Mouse (Mus musculus): ENCODE measurements around the gene Depp1. TPM values are rescaled to one million over a fixed set of nuclear protein-coding genes. Genes with fewer than 3 reads are reported as not detected.
"Not testable (repeated sequence)": the region's sequence is repeated elsewhere in the genome, so short reads cannot be mapped to it uniquely, and the experiment has no call there.

The Depp1 gene
- 4.2 and 4.8 TPM in 2 replicates for polyA plus RNA-seq (2016; fragmentation: Nextera tagmentation; extraction: Ambion mirVana)

- H3K27me3 ChIP-seq, result no peaks in the 10 kb centered on the region
- no peak for ATAC-seq (ENCODE audit: low FRiP score)
- no peak within 1 kb of the TSS for H3K9ac ChIP-seq
- no peak within 1 kb of the TSS for H3K4me3 ChIP-seq (replicated peaks)
- 77% methylated on average over 6 of the region's 6 CpGs for WGBS
- H3K4me1 ChIP-seq, result no peaks in the 10 kb centered on the region
- no peak within 1 kb of the TSS for H3K27ac ChIP-seq
- H3K36me3 ChIP-seq (replicated peaks), result no peaks in the 10 kb centered on the region
- H3K4me2 ChIP-seq, result no peak within 1 kb of the TSS
- no peaks in the 10 kb centered on the region for H3K9me3 ChIP-seq
These were observed at the start of gene Depp1 for GRCm38 (mm10) chr6:116650406-116650805. TSS of gene Depp1 (plus strand) at chr6:116650609.

DNA sequence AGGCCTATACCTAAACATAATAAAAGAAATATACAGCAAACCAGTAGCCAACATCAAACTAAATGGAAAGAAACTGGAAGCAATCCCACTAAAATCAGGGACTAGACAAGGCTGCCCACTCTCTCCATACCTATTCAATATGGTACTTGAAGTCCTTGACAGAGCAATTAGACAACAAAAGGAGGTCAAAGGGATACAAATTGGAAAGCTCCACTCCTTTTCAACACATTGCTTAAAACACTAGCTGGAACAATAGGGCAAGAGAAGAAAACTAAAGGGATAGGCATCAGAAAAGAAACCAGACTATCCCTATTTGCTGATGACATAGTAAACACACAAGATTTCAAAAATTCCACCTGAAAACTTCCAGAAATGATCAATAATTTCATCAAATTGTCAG, 49.4 kb upstream of the Depp1 start:
- not testable (repeated sequence) for H3K27ac ChIP-seq; H3K9ac ChIP-seq; H3K4me1 ChIP-seq; H3K9me3 ChIP-seq; H3K4me3 ChIP-seq (replicated peaks); H3K36me3 ChIP-seq (replicated peaks); ATAC-seq (ENCODE audit: low FRiP score); H3K4me2 ChIP-seq; H3K27me3 ChIP-seq

- Histone ChIP-seq H3K4me1 (no peaks in the 10 kb centered on the region), H3K9me3 (no peaks in the 10 kb centered on the region), H3K9ac (no peak overlapping the region), H3K27me3 (no peaks in the 10 kb centered on the region), H3K27ac (no peak overlapping the region), H3K4me2 (no peak overlapping the region), H3K36me3 (replicated peaks) (no peaks in the 10 kb centered on the region), H3K4me3 (replicated peaks) (no peak overlapping the region)
- ATAC-seq (ENCODE audit: low FRiP score), result no peak
- 48% methylated on average over 4 of the region's 4 CpGs for WGBS
These were observed 43.2 kb upstream of the Depp1 start for GRCm38 (mm10) chr6:116607230-116607629.

GRCm38 (mm10) chr6:116615719-116616118, 34.7 kb upstream of the Depp1 start:
- Histone ChIP-seq H3K27ac (no peak overlapping the region), H3K4me2 (no peak overlapping the region), H3K4me3 (replicated peaks) (no peak overlapping the region), H3K9me3 (no peaks in the 10 kb centered on the region), H3K4me1 (no peaks in the 10 kb centered on the region), H3K36me3 (replicated peaks) (no peaks in the 10 kb centered on the region), H3K9ac (no peak overlapping the region), H3K27me3 (no peaks in the 10 kb centered on the region)
- WGBS, result 86% methylated on average over 2 of the region's 2 CpGs
- no peak for ATAC-seq (ENCODE audit: low FRiP score)

DNA sequence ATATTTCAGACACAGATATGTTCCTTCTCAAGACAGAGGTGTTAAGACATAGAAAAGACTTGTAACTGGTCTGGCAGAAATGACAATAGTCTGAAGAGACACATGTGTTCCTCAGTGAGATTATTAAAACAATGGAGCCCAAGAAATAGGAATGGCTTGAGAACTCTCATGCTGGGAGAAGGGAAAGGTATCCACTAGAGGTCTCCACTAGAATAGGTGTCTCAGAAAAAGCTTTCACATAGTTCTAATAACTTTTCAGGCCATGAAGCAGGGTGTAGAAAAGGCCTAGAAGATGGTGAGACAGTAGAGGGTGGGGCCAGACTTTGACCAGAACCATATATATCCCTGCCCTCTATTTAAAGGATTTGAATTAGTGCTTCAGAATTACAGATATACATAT, 32.3 kb upstream of the Depp1 start:
- Histone ChIP-seq H3K27ac (no peak overlapping the region), H3K27me3 (no peaks in the 10 kb centered on the region), H3K4me1 (no peaks in the 10 kb centered on the region), H3K9ac (no peak overlapping the region), H3K9me3 (no peaks in the 10 kb centered on the region), H3K36me3 (replicated peaks) (no peaks in the 10 kb centered on the region), H3K4me3 (replicated peaks) (no peak overlapping the region), H3K4me2 (no peak overlapping the region)
- ATAC-seq (ENCODE audit: low FRiP score), result no peak

GRCm38 (mm10) chr6:116621318-116622023, 28.9 kb upstream of the Depp1 start:
- H3K27ac ChIP-seq, result no peak overlapping the region
- no peaks in the 10 kb centered on the region for H3K27me3 ChIP-seq
- no peaks in the 10 kb centered on the region for H3K9me3 ChIP-seq
- peaks cover 23% of the 10 kb centered on the region for H3K36me3 ChIP-seq (replicated peaks)
- H3K4me1 ChIP-seq, result peaks cover 6% of the 10 kb centered on the region
- no peak overlapping the region for H3K4me3 ChIP-seq (replicated peaks)
- 67% methylated on average over 8 of the region's 8 CpGs for WGBS
- H3K4me2 ChIP-seq, result no peak overlapping the region
- no peak overlapping the region for H3K9ac ChIP-seq
- ATAC-seq (ENCODE audit: low FRiP score), result no peak

DNA sequence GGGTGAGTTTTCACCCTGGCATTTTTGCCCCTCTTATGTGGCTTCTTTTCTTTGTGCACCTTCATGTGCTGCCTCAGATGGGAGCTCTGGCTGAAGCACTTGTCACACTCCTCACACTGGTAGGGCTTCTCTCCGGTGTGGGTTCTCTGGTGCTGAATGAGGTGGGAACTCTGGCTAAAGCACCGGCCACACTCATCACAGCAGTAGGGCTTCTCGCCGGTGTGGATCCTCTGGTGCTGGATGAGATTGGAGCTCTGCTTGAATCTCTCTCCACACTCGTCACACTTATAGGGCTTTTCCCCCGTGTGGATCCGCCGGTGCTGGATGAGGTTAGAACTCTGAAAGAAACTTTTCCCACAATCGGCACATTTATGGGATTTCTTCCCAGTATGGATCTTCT, 24.0 kb upstream of the Depp1 start:
- 95% methylated on average over 9 of the region's 9 CpGs for WGBS
- not testable (repeated sequence) for H3K9ac ChIP-seq; H3K27me3 ChIP-seq; ATAC-seq (ENCODE audit: low FRiP score); H3K4me2 ChIP-seq; H3K9me3 ChIP-seq; H3K27ac ChIP-seq; H3K4me3 ChIP-seq (replicated peaks)
- H3K4me1 ChIP-seq, result peaks cover 17% of the 10 kb centered on the region
- H3K36me3 ChIP-seq (replicated peaks), result peaks cover 30% of the 10 kb centered on the region

- H3K9me3 ChIP-seq, result no peaks in the 10 kb centered on the region
- peak overlapping the region; percentile 69 for H3K4me2 ChIP-seq
- peaks cover 17% of the 10 kb centered on the region for H3K4me1 ChIP-seq
- H3K27ac ChIP-seq, result peak overlapping the region; percentile 95
- peak overlapping the region; percentile 97 for H3K9ac ChIP-seq
- WGBS, result 21% methylated on average over 9 of the region's 9 CpGs
- peaks cover 30% of the 10 kb centered on the region for H3K36me3 ChIP-seq (replicated peaks)
- H3K4me3 ChIP-seq (replicated peaks), result peak overlapping the region; percentile 83
- no peaks in the 10 kb centered on the region for H3K27me3 ChIP-seq
- no peak for ATAC-seq (ENCODE audit: low FRiP score)
These were observed 22.3 kb upstream of the Depp1 start for GRCm38 (mm10) chr6:116628095-116628494.

GRCm38 (mm10) chr6:116628539-116629171, 21.8 kb upstream of the Depp1 start, which contains the start of gene Zfp422:
TSS of gene Zfp422 (minus strand) at chr6:116628999.
- H3K4me1 ChIP-seq, result peaks cover 17% of the 10 kb centered on the region
- H3K4me2 ChIP-seq, result peak within 1 kb of the TSS; percentile 69
- peak within 1 kb of the TSS; percentile 97 for H3K9ac ChIP-seq
- peaks cover 27% of the 10 kb centered on the region for H3K36me3 ChIP-seq (replicated peaks)
- H3K4me3 ChIP-seq (replicated peaks), result peak within 1 kb of the TSS; percentile 83
- no peaks in the 10 kb centered on the region for H3K27me3 ChIP-seq
- under 1% methylated on average over 55 of the region's 56 CpGs for WGBS
- H3K27ac ChIP-seq, result peak within 1 kb of the TSS; percentile 95
- H3K9me3 ChIP-seq, result no peaks in the 10 kb centered on the region
- ATAC-seq (ENCODE audit: low FRiP score), result peak; percentile 97

DNA sequence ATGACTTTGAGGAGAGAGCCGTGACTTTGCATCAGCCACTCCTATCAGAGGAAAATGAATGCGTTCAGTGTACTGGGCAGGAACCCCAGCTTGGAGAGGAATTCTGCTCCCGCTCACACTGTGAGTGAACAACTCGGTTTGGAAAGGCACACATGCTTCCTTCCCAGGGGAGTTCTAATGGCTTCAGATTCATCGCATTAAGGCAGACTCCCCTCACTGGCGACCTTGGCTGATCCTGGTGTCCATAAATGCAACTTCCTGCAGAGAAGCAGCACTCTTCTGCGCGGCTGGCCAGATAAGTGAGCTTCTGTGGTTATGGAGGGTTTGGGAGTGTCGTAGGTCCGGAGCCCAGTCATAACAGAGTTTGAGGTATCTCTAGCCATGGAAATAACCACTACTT, 20.6 kb upstream of the Depp1 start:
- ATAC-seq (ENCODE audit: low FRiP score), result no peak
- H3K4me3 ChIP-seq (replicated peaks), result no peak overlapping the region
- peaks cover 19% of the 10 kb centered on the region for H3K36me3 ChIP-seq (replicated peaks)
- no peaks in the 10 kb centered on the region for H3K9me3 ChIP-seq
- H3K27me3 ChIP-seq, result no peaks in the 10 kb centered on the region
- no peak overlapping the region for H3K27ac ChIP-seq
- 96% methylated on average over 10 of the region's 10 CpGs for WGBS
- peaks cover 17% of the 10 kb centered on the region for H3K4me1 ChIP-seq
- H3K9ac ChIP-seq, result no peak overlapping the region
- no peak overlapping the region for H3K4me2 ChIP-seq

DNA sequence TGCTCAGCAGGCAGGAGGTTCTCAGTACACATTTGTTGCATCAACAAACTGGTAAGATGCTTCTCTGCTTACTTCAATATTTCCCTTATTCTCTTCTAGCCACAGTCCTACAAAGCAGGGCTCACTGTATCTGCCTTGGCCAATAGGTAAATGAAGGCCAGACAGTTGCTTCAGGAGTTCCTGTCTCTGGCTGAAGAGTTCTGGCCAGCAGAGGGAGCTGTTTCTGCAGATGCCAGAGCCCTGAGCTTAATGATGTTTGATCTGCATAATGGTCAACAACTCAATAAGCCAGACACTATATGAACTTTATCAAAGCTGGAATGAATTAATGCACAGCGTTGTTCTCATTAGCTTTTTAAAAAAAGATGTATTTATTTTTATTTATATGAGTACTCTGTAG, 18.3 kb upstream of the Depp1 start:
- Histone ChIP-seq H3K9me3 (no peaks in the 10 kb centered on the region), H3K27ac (no peak overlapping the region), H3K4me1 (peaks cover 7% of the 10 kb centered on the region), H3K4me2 (no peak overlapping the region), H3K36me3 (replicated peaks) (peaks cover under 1% of the 10 kb centered on the region; the same call in 1 of the 2 replicates), H3K9ac (no peak overlapping the region), H3K27me3 (no peaks in the 10 kb centered on the region), H3K4me3 (replicated peaks) (no peak overlapping the region)
- WGBS, result 50% methylated on average over 1 of the region's 1 CpGs
- ATAC-seq (ENCODE audit: low FRiP score), result no peak

DNA sequence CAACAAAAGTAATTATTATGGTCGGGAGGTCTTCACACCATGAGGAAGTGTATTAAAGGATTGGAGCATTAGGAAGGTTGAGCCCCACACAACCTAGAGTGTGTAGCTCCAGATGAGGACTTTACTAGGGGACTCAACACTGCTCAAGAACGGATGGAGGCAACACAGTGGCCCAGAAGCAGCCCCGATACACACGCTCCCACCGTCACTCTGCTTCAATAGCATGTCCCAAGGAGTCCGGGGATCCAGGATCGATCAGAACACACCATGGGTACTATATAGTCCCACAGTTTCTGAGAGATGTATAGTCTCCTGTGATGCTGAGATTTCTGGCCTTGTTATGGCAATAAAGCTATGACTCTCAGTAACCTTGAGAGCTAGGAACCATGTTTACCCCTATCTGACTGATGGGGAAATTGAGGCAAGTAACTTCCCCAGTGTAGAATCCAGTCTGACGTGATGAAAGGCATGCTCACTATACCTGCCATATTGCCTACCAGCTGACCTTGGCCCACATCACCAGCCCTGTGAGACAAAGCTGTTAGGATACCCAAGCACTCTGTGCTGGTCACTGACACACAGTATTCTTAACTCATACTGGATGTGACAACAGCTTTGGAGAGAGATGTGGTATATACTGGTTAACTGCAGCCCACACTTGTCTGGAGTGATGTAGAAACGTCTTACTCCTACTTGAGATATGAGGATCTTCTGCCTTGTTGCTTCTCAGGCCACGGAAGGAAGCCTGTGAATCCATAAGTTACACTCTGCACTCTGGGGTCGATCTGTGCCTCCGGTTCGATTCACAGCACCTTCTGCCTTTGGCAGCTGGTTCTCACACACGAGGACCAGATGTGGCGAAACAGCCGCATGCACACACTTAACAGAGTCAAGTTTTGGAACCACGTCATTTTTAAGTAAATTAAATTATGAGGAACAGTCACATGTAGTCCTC, 16.4 kb upstream of the Depp1 start:
- ATAC-seq (ENCODE audit: low FRiP score), result no peak
- 91% methylated on average over 17 of the region's 17 CpGs for WGBS
- Histone ChIP-seq H3K4me3 (replicated peaks) (no peak overlapping the region), H3K4me1 (peaks cover 5% of the 10 kb centered on the region; the same call in 1 of the 2 replicates), H3K9me3 (no peaks in the 10 kb centered on the region), H3K27ac (no peak overlapping the region), H3K4me2 (no peak overlapping the region), H3K36me3 (replicated peaks) (no peaks in the 10 kb centered on the region), H3K9ac (no peak overlapping the region), H3K27me3 (no peaks in the 10 kb centered on the region)
